Mouse (Mus musculus) liver, embryonic 16.5 days (tissue): ENCODE measurements around the gene Astn2. TPM values are rescaled to one million over a fixed set of nuclear protein-coding genes. Genes with fewer than 3 reads are reported as not detected.

Experiments used
- ATAC-seq: fragments of 200-750 bp; cut with Nextera tagmentation; 2 replicates; pipeline ENCODE4 v1.8.0; 2017; ENCODE audit warnings: low read depth, mild to moderate bottlenecking, moderate number of reproducible peaks, moderate library complexity
- H3K27ac ChIP-seq: fragments of 300-500 bp; sonication (generic); 2 replicates; pipeline ENCODE4 v1.5.1; 2014; ENCODE audit warnings: mild to moderate bottlenecking, low read length
- H3K27me3 ChIP-seq: fragments of 300-500 bp; sonication (generic); 2 replicates; pipeline ENCODE4 v1.6.1; 2014; ENCODE audit warnings: low read depth, low read length, mixed read lengths; ENCODE audit not compliant: control insufficient read depth, insufficient read depth
- H3K36me3 ChIP-seq: fragments of 300-500 bp; sonication (generic); 2 replicates; pipeline ENCODE4 v1.6.1; 2014; ENCODE audit warnings: mild to moderate bottlenecking; ENCODE audit not compliant: control insufficient read depth, insufficient read depth
- H3K4me1 ChIP-seq: fragments of 300-500 bp; sonication (generic); 2 replicates; pipeline ENCODE4 v1.6.1; 2014; ENCODE audit warnings: low read depth, low read length, mixed read lengths; ENCODE audit not compliant: control insufficient read depth
- H3K4me2 ChIP-seq: fragments of 300-500 bp; sonication (generic); 2 replicates; pipeline ENCODE4 v1.6.1; 2014; ENCODE audit warnings: low read depth, low read length, mixed read lengths
- H3K4me3 ChIP-seq: fragments of 300-500 bp; sonication (generic); 2 replicates; pipeline ENCODE4 v1.5.1; 2014; ENCODE audit warnings: low read depth, mild to moderate bottlenecking, low read length
- H3K9ac ChIP-seq: fragments of 300-500 bp; sonication (generic); 2 replicates; pipeline ENCODE4 v1.6.1; 2014; ENCODE audit warnings: low read depth, low read length
- H3K9me3 ChIP-seq: fragments of 300-500 bp; sonication (generic); replicated peaks from 2 replicates; pipeline ENCODE4 v1.6.1; 2016; ENCODE audit warnings: low read length; ENCODE audit not compliant: control insufficient read depth
- WGBS: fragments of 180-500 bp; shearing (Covaris S2); extraction: QIAGEN DNeasy Blood & Tissue Kit; methylation state at CpG from one replicate; pipeline ENCODE4 v1.1.7; 2014; ENCODE audit not compliant: insufficient replicate concordance; 5-methylcytosine and 5-hydroxymethylcytosine counted together
- polyA plus RNA-seq: library from polyadenylated mRNA; unstranded; fragments of >200 nt; fragmentation: Nextera tagmentation; extraction: Ambion mirVana; gene quantifications from 2 replicates; pipeline ENCODE4 v1.2.1, GENCODE M21; 2015

Gene Astn2
- polyA plus RNA-seq, 1 experiment from 2014 or later: not detected

- no peak overlapping the region for H3K27ac ChIP-seq
- no peak overlapping the region for H3K4me2 ChIP-seq
- H3K27me3 ChIP-seq: no peaks in the 10 kb centered on the region
- ATAC-seq: no peak
- no peaks in the 10 kb centered on the region for H3K4me1 ChIP-seq
- no peak overlapping the region for H3K9ac ChIP-seq
- no peaks in the 10 kb centered on the region for H3K36me3 ChIP-seq
- 62% methylated on average over 4 of the region's 4 CpGs for WGBS
- H3K4me3 ChIP-seq: no peak overlapping the region
- H3K9me3 ChIP-seq: no peaks in the 10 kb centered on the region
These were observed 962.7 kb downstream of the Astn2 start for GRCm38 (mm10) chr4:65441746-65442145.

DNA sequence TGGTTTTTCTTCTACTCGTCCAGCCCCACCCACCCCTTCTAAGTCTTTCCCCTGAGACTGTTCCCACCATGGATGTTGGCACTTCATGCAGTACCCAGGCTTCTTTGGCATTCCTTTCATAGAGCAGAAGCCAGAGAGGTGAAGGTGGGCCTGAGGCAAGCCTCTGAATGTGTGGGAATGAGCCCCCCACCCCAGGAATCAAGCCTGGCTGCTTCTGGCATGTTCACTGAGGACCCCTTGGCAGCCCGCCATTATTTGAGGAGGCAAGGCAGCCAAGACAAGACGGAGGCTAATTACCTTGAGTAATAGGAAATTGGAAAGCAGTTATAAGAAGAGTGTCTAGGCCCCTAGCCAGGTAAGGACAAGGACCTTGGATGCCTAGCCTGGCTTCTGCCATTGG lies 973.6 kb downstream of the Astn2 start:
- Histone ChIP-seq H3K27me3 (no peaks in the 10 kb centered on the region), H3K9me3 (no peaks in the 10 kb centered on the region), H3K9ac (no peak overlapping the region), H3K36me3 (no peaks in the 10 kb centered on the region), H3K4me3 (no peak overlapping the region), H3K4me2 (no peak overlapping the region), H3K4me1 (no peaks in the 10 kb centered on the region), H3K27ac (no peak overlapping the region)
- ATAC-seq: no peak
- 43% methylated on average over 3 of the region's 3 CpGs for WGBS

DNA sequence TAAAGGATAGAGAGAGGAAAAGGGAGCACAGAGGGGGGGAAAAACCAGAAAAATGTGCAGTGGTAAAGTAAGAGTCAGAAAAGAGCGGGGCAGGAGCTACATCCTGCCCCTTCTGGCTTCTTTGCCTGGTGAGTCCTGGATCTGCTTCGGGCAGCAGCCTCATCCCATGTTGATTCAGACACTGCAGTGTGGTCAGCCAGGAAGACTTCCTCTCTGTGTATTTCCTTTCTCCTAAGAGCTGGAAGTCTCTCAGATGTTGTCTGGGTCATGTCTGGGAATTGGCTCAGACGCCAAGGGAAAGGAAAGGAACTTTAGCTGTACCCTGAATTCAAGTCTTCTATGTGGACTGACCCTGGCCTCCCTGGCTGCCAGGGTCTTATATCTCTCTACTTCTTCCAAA lies 976.9 kb downstream of the Astn2 start:
- H3K9ac ChIP-seq: no peak overlapping the region
- H3K4me1 ChIP-seq: no peaks in the 10 kb centered on the region
- no peaks in the 10 kb centered on the region for H3K27me3 ChIP-seq
- H3K4me3 ChIP-seq: no peak overlapping the region
- WGBS: 38% methylated on average over 3 of the region's 3 CpGs
- H3K4me2 ChIP-seq: no peak overlapping the region
- ATAC-seq: no peak
- no peak overlapping the region for H3K27ac ChIP-seq
- no peaks in the 10 kb centered on the region for H3K36me3 ChIP-seq
- H3K9me3 ChIP-seq: no peaks in the 10 kb centered on the region

DNA sequence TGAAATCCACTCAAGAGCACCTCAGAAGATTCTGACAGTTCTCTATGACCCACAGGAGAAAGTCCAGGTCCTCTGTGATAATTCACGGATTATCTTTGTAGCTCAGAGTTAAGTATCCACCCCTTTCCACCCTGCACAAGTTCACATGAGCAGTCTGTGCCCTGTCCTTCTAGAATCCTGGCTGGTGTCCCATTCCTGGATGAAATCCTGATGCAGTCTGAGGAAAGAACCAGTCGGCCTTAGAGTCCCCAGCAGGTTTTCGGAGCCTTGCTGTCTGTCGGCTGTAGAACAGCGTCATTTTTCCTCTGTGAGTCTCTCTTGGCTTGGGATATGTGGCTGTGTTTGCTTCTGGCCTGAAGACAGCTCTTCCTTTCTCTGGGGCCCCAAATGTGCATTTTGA lies 978.0 kb downstream of the Astn2 start:
- WGBS: 57% methylated on average over 5 of the region's 5 CpGs
- Histone ChIP-seq H3K9me3 (no peaks in the 10 kb centered on the region), H3K27me3 (no peaks in the 10 kb centered on the region), H3K4me2 (no peak overlapping the region), H3K4me1 (no peaks in the 10 kb centered on the region), H3K9ac (no peak overlapping the region), H3K36me3 (no peaks in the 10 kb centered on the region), H3K27ac (no peak overlapping the region), H3K4me3 (no peak overlapping the region)
- no peak for ATAC-seq

DNA sequence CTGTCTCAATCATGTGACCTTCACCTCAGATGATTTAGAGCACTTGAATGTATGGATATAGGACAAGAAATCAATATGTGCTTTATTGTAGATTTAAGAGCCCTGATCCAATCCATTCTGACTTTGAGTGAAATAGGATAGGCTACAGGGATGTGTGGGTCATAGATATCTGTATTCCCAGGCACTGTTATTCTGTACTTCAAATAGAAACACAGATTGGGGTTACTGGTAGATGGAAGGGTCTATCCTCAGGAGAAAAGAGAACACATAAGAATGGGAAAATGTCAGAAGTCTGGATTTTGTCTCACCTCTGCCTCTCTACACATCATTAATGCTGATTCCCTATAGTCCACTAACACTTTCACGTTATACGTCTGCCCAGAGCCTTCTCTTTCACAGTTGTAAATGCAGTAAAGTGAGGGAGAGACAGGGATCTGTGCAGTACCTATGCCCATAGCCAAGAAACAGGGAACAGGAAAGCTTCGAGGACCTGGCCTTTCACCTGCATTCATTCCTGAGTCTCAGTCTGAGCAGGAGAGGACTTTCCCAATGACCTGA lies 981.3 kb downstream of the Astn2 start:
- H3K4me3 ChIP-seq: no peak overlapping the region
- no peaks in the 10 kb centered on the region for H3K36me3 ChIP-seq
- H3K9me3 ChIP-seq: no peaks in the 10 kb centered on the region
- H3K4me1 ChIP-seq: no peaks in the 10 kb centered on the region; the same call in 1 of the 2 replicates
- H3K9ac ChIP-seq: no peak overlapping the region
- H3K27me3 ChIP-seq: no peaks in the 10 kb centered on the region
- ATAC-seq: no peak
- no peak overlapping the region for H3K4me2 ChIP-seq
- no peak overlapping the region for H3K27ac ChIP-seq
- WGBS: 61% methylated on average over 3 of the region's 3 CpGs

- Histone ChIP-seq H3K4me3 (no peak overlapping the region), H3K27me3 (no peaks in the 10 kb centered on the region), H3K9me3 (no peaks in the 10 kb centered on the region), H3K4me1 (no peaks in the 10 kb centered on the region; the same call in 1 of the 2 replicates), H3K36me3 (no peaks in the 10 kb centered on the region), H3K4me2 (no peak overlapping the region), H3K27ac (no peak overlapping the region), H3K9ac (no peak overlapping the region)
- no peak for ATAC-seq
- WGBS: 54% methylated on average over 2 of the region's 2 CpGs
These were observed 983.1 kb downstream of the Astn2 start for GRCm38 (mm10) chr4:65421272-65421671.

GRCm38 (mm10) chr4:65420511-65420931 lies 983.9 kb downstream of the Astn2 start:
- H3K4me3 ChIP-seq: no peak overlapping the region
- ATAC-seq: peak; percentile 68
- H3K9me3 ChIP-seq: no peaks in the 10 kb centered on the region
- no peak overlapping the region for H3K4me2 ChIP-seq
- no peaks in the 10 kb centered on the region; the same call in 1 of the 2 replicates for H3K4me1 ChIP-seq
- H3K9ac ChIP-seq: no peak overlapping the region
- H3K27me3 ChIP-seq: no peaks in the 10 kb centered on the region
- no peaks in the 10 kb centered on the region for H3K36me3 ChIP-seq
- 0 out of 2 replicates have a peak overlapping the region, but pooled peaks have one; percentile 35 for H3K27ac ChIP-seq
- 30% methylated on average over 3 of the region's 3 CpGs for WGBS

DNA sequence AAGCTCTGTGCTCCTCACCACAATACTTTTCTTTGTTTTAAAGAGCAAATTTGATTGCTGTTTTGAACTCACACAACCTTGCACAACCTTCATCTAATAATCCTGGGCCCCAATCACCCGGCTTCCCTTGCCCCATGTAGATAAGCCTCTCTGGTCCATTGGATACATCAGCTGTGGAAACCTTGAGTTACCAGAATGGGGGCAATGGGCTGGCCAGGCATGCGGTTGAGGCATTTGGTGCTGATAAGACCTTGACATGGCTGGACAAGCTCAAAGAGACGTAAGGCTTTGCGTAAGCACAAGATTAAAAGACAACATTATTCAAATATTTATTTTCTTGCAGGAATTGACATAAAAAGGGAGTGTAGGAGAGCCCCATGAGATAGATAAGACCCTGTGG lies 988.9 kb downstream of the Astn2 start:
- no peak for ATAC-seq
- Histone ChIP-seq H3K27ac (no peak overlapping the region), H3K4me2 (no peak overlapping the region), H3K27me3 (no peaks in the 10 kb centered on the region), H3K9ac (no peak overlapping the region), H3K4me1 (no peaks in the 10 kb centered on the region; the same call in 1 of the 2 replicates), H3K4me3 (no peak overlapping the region), H3K9me3 (no peaks in the 10 kb centered on the region), H3K36me3 (no peaks in the 10 kb centered on the region)
- WGBS: 53% methylated on average over 4 of the region's 4 CpGs

GRCm38 (mm10) chr4:65402836-65403634 lies 1001.4 kb downstream of the Astn2 start:
- Histone ChIP-seq H3K36me3 (no peaks in the 10 kb centered on the region), H3K4me1 (no peaks in the 10 kb centered on the region), H3K4me3 (no peak overlapping the region), H3K9ac (no peak overlapping the region), H3K9me3 (no peaks in the 10 kb centered on the region), H3K4me2 (no peak overlapping the region), H3K27ac (no peak overlapping the region), H3K27me3 (no peaks in the 10 kb centered on the region)
- WGBS: 48% methylated on average over 6 of the region's 6 CpGs
- ATAC-seq: no peak
